Mouse (Mus musculus): ENCODE results near the gene Rapgefl1. TPM values are rescaled to one million over a fixed set of nuclear protein-coding genes. Genes with fewer than 3 reads are reported as not detected.

Gene Rapgefl1
- total RNA-seq, 1 experiment from 2014 or later = 0.93 TPM

DNA sequence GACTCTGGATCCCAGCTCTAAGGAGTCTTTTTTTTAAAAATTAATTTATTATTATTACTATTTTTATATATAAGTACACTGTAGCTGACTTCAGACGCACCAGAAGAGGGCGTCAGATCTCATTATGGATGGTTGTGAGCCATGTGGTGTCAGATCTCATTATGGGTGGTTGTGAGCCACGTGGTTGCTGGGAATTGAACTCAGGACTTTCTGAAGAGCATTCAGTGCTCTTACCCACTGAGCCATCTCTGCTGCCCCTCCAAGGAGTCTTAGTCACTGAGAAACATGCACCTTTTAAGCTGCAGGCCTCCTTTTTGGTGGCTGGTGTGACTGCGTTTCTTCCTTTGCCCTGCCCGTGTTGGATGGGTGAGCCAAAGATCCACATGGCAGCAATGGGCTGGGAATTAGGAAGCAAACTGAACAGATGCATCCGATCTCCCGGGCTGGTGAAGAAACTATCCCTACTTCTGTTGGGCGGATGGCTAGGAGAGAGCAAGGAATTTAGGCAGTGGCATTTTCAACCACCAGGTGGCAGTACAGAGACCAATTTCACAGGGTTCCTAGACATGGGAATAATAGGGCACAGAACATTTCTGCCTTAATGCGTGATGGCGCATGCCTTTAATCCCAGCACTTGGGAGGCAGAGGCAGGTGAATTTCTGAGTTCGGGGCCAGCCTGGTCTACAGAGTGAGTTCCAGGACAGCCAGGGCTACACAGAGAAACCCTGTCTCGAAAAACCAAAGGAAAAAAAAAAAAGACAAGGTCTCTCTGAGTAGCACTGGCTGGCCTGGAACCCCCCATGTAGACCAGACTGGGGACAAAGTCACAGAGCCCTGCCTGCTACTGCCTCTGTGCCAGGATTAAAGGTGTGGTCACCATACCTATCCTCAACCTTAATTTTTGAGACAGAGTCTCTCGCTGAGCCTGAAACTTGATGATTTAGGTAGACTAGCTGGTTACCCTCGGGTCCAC, 22.5 kb downstream of the Rapgefl1 start:
- DNase-seq = peak; percentile 90

- DNase-seq = peak; percentile 98
Observed at GRCm38 (mm10) chr11:98863028-98863750, 26.6 kb downstream of the Rapgefl1 start, which contains the start of gene Wipf2. Wipf2 (plus strand) TSS chr11:98863638.

GRCm38 (mm10) chr11:98863751-98864429, 27.3 kb downstream of the Rapgefl1 start:
- DNase-seq = no peak

GRCm38 (mm10) chr11:98867293-98867692, 30.7 kb downstream of the Rapgefl1 start:
- DNase-seq = no peak

DNA sequence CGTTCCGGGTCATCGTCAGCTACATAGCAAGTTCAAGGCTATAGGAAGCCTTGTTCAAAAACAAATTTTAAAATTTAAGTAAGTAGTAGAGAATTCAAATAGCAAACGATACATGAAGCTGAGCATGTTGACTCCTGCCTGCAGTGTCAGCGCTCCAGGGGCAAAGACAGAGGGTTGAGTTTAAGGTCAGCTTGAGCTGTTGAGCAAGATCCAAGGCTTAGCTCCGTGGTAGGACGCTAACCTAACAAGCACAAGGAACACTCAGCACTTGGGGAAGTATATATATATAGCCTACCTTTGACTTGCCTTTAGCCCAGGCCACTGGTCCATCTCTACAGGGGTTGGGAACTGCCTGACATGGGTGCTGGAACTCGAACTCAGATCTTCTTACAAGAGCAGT, 33.3 kb downstream of the Rapgefl1 start:
- peak; percentile 51 for DNase-seq

GRCm38 (mm10) chr11:98870791-98871190, 34.2 kb downstream of the Rapgefl1 start:
- DNase-seq = no peak

- no peak for DNase-seq
Observed at GRCm38 (mm10) chr11:98871416-98871815, 34.8 kb downstream of the Rapgefl1 start.

DNA sequence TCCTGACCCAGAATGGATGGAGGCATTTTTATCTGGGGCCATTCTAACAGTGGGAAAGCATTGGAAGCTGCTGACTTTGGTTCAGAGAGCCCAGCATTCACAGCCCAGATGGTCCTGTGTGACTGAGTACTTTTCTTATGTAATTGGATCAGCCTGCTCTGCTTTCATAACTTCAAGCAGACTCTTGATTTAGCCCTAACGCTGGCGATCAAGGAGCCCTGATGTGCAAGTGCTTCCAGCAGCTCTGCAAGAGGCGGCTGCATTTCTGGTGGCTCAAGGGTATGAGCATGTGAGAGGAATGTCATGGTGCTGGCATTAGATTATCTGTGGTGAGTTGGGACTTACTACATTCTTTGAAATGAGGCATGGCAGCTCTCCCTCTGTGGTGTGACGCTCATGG, 35.5 kb downstream of the Rapgefl1 start:
- DNase-seq = peak; percentile 40

GRCm38 (mm10) chr11:98873900-98874299, 37.3 kb downstream of the Rapgefl1 start:
- DNase-seq = no peak

DNA sequence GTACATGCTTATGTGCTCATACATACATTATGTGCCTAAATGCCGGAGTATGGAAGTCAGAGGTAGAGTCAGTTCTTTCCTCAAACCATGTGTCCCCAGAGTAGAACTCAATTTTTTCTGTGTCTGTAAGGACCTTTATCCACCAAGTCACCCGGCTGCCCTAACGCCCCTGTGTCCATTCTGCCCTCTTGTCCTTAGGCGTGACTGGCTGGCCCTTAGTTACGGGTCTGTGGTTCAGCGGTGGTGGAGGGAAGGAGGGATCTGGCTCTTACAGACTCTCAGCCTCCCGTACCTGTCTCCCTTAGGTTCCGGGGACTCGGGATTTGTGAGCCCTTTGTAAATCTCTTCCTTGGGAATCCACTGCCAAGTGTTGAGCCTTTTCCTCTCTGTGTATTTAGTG, 40.4 kb downstream of the Rapgefl1 start:
- no peak for DNase-seq

- DNase-seq = no peak
Observed at GRCm38 (mm10) chr11:98887703-98888102, 51.1 kb downstream of the Rapgefl1 start.

- DNase-seq = no peak
Observed at GRCm38 (mm10) chr11:98889077-98889476, 52.5 kb downstream of the Rapgefl1 start.

- no peak for DNase-seq
Observed at GRCm38 (mm10) chr11:98889977-98890376, 53.4 kb downstream of the Rapgefl1 start.

DNA sequence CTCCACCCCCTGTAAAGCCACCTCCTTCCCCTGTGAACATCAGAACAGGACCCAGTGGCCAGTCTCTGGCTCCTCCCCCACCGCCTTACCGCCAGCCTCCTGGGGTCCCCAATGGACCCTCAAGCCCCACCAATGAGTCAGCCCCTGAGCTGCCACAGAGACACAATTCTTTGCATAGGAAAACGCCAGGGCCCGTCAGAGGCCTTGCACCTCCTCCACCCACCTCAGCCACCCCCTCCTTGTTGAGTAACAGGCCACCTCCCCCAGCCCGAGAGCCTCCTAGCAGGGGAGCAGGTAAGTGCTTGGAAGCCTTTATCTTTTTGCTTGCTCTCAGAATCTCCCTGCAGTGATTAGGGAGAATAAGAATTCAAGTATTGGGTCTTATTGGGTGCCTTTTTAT, 55.8 kb downstream of the Rapgefl1 start:
- no peak for DNase-seq

DNA sequence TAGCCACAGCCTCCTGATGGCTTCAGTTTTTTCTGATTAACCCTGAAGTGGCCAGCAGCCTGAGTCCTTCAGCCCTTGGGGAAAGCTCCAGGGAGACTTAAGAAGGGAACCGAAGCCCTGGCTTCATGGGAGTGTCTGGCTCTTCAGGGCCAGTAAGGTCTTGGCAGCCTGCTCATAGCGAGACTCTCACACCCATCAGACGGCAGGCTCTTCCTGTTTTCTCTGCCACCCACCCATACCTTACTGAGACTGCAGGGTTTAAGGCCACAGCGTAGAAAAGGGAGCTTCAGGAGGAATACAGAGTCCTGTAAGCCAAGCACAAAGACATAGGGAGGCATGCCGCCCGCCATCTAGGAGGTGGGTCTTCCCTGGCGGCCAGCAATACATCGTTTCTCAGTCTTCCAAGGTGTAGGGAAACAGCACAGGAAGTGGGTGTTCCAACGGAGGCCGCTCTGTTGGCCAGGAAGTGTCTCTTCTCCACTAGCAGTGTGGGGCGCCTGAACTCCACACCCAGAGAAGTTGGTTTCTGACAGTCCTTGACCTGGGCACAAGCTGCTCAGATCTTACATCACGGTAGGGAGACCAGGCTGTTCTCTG, 64.0 kb downstream of the Rapgefl1 start:
- no peak for DNase-seq

DNA sequence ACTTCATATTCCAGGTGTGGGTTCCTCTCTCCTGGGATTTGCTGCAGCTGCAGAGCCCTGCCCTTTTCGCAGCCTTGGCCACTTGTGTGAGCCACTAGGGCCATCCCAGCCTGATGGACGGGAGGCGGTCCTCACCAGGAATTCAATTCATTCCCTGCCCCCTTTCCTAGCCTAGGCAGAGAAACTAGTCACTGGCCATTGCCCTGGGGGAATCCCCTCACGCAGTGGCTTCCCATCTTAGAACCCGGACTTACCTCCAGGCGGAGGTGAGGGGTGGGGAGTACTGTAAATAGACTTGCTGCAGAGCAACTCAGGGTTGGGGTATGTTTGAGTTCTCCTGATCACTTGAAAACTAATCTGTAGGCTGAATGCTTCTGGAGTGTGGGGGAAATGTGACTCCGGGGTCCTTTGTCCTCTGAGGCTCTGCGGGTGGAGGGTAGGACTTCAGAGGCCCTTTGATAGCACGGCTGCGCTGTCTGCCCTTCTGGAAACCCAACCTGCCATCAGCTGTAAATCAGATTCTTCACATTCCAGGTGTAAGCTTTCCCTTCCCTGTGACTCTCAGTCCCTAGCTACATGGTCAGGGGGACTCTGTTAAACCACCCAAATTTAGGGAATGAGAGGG, 66.1 kb downstream of the Rapgefl1 start:
- DNase-seq = no peak

Other genes starting within 250 kb of the Rapgefl1 start
- 141 and 150 TPM in 2 replicates for gene Ormdl3, start 249.4 kb upstream of the Rapgefl1 start, total RNA-seq (2021)
- not detected in 2 replicates for gene Lrrc3c, start 238.5 kb upstream of the Rapgefl1 start, total RNA-seq (2021)
- gene Gm12355, start 211.1 kb upstream of the Rapgefl1 start, total RNA-seq (2021) = 15.0 and 17.2 TPM in 2 replicates
- gene Gsdma3, start 210.4 kb upstream of the Rapgefl1 start, total RNA-seq (2021) = 25.4 and 31.6 TPM in 2 replicates
- gene Gsdma2, start 190.0 kb upstream of the Rapgefl1 start, total RNA-seq (2021) = 1.0 and 2.0 TPM in 2 replicates
- gene Gsdma, start 172.4 kb upstream of the Rapgefl1 start, total RNA-seq (2021) = 0.11 TPM in 1 of 2 replicates, not detected in the other
- gene Psmd3, start 154.2 kb upstream of the Rapgefl1 start, total RNA-seq (2021) = 114 TPM in 2 replicates
- gene Csf3, start 135.5 kb upstream of the Rapgefl1 start, total RNA-seq (2021) = not detected in 2 replicates
- gene Med24, start 107.3 kb upstream of the Rapgefl1 start, total RNA-seq (2021) = 47.4 and 55.5 TPM in 2 replicates
- 106 and 124 TPM in 2 replicates for gene Thra, start 96.1 kb upstream of the Rapgefl1 start, total RNA-seq (2021)
- 32.9 and 51.0 TPM in 2 replicates for gene Nr1d1, start 61.5 kb upstream of the Rapgefl1 start, total RNA-seq (2021)
- gene Msl1, start 41.3 kb upstream of the Rapgefl1 start, total RNA-seq (2021) = 88.5 and 88.7 TPM in 2 replicates
- 37.8 and 38.8 TPM in 2 replicates for gene Casc3, start 31.9 kb upstream of the Rapgefl1 start, total RNA-seq (2021)
- 16.6 and 21.3 TPM in 2 replicates for gene Wipf2, start 26.9 kb downstream of the Rapgefl1 start, total RNA-seq (2021)
- gene Cdc6, start 71.0 kb downstream of the Rapgefl1 start, total RNA-seq (2021) = 3.5 and 5.8 TPM in 2 replicates
- 24.5 and 29.3 TPM in 2 replicates for gene Rara, start 91.0 kb downstream of the Rapgefl1 start, total RNA-seq (2021)
- gene Gjd3, start 146.2 kb downstream of the Rapgefl1 start, total RNA-seq (2021) = not detected in 2 replicates
- 52.0 and 70.5 TPM in 2 replicates for gene Top2a, start 187.4 kb downstream of the Rapgefl1 start, total RNA-seq (2021)
- 112 and 219 TPM in 2 replicates for gene Igfbp4, start 204.5 kb downstream of the Rapgefl1 start, total RNA-seq (2021)

All from adrenal gland, postnatal 14 days (tissue).